Mouse (Mus musculus): ENCODE data around the gene Vmn1r122. TPM values are rescaled to one million over a fixed set of nuclear protein-coding genes. Genes with fewer than 3 reads are reported as not detected.
"Not testable (repeated sequence)": the region's sequence is repeated elsewhere in the genome, so short reads cannot be mapped to it uniquely, and the experiment has no call there.

The Vmn1r122 gene
- not detected in 2 replicates for polyA plus RNA-seq (2015; fragmentation: Nextera tagmentation; extraction: Ambion mirVana)

GRCm38 (mm10) chr7:21134028-21134427 is at the start of gene Vmn1r122:
Gene Vmn1r122, minus strand, starts transcription at chr7:21134128.
- 68% methylated on average over 3 of the region's 3 CpGs for WGBS
- H3K9ac ChIP-seq (replicated peaks); H3K36me3 ChIP-seq; H3K4me3 ChIP-seq (replicated peaks); H3K9me3 ChIP-seq; ATAC-seq; H3K27me3 ChIP-seq; H3K4me1 ChIP-seq (replicated peaks); H3K27ac ChIP-seq; H3K4me2 ChIP-seq (replicated peaks): not testable (repeated sequence)

- not testable (repeated sequence) for H3K36me3 ChIP-seq; H3K4me2 ChIP-seq (replicated peaks); H3K27me3 ChIP-seq; H3K9me3 ChIP-seq; H3K9ac ChIP-seq (replicated peaks); ATAC-seq; H3K27ac ChIP-seq; H3K4me3 ChIP-seq (replicated peaks); H3K4me1 ChIP-seq (replicated peaks)
- 0% methylated on average over 1 of the region's 3 CpGs for WGBS
Measured at GRCm38 (mm10) chr7:21161885-21162284, 28.0 kb upstream of the Vmn1r122 start, which contains the start of gene Vmn1r123. Gene Vmn1r123, plus strand, starts transcription at chr7:21162185.

- not testable (repeated sequence) for H3K4me1 ChIP-seq (replicated peaks); H3K9me3 ChIP-seq; H3K4me3 ChIP-seq (replicated peaks); H3K36me3 ChIP-seq; H3K4me2 ChIP-seq (replicated peaks); H3K27ac ChIP-seq; ATAC-seq; H3K27me3 ChIP-seq; H3K9ac ChIP-seq (replicated peaks)
- WGBS = 77% methylated on average over 4 of the region's 5 CpGs
Measured at GRCm38 (mm10) chr7:21098413-21098812, 35.5 kb downstream of the Vmn1r122 start, which contains the start of gene Vmn1r121. Gene Vmn1r121, minus strand, starts transcription at chr7:21098513.

Other genes starting within 250 kb of the Vmn1r122 start
- gene Vmn1r118, start 221.8 kb downstream of the Vmn1r122 start, polyA plus RNA-seq (2015; fragmentation: Nextera tagmentation; extraction: Ambion mirVana) = not detected in 2 replicates
- gene Vmn1r119, start 121.7 kb downstream of the Vmn1r122 start, polyA plus RNA-seq (2015; fragmentation: Nextera tagmentation; extraction: Ambion mirVana) = not detected in 2 replicates
- gene Vmn1r120, start 80.3 kb downstream of the Vmn1r122 start, polyA plus RNA-seq (2015; fragmentation: Nextera tagmentation; extraction: Ambion mirVana) = not detected in 2 replicates
- not detected in 2 replicates for gene Vmn1r121, start 35.6 kb downstream of the Vmn1r122 start, polyA plus RNA-seq (2015; fragmentation: Nextera tagmentation; extraction: Ambion mirVana)
- not detected in 2 replicates for gene Vmn1r123, start 28.1 kb upstream of the Vmn1r122 start, polyA plus RNA-seq (2015; fragmentation: Nextera tagmentation; extraction: Ambion mirVana)
- gene Gm5157, start 56.3 kb upstream of the Vmn1r122 start, polyA plus RNA-seq (2015; fragmentation: Nextera tagmentation; extraction: Ambion mirVana) = not detected in 2 replicates
- gene Vmn1r124, start 126.5 kb upstream of the Vmn1r122 start, polyA plus RNA-seq (2015; fragmentation: Nextera tagmentation; extraction: Ambion mirVana) = not detected in 2 replicates
- gene Vmn1r125, start 138.1 kb upstream of the Vmn1r122 start, polyA plus RNA-seq (2015; fragmentation: Nextera tagmentation; extraction: Ambion mirVana) = not detected in 2 replicates
- gene Vmn1r126, start 167.3 kb upstream of the Vmn1r122 start, polyA plus RNA-seq (2015; fragmentation: Nextera tagmentation; extraction: Ambion mirVana) = not detected in 2 replicates
- gene Vmn1r127, start 185.7 kb upstream of the Vmn1r122 start, polyA plus RNA-seq (2015; fragmentation: Nextera tagmentation; extraction: Ambion mirVana) = not detected in 2 replicates
- not detected in 2 replicates for gene Vmn1r128, start 215.2 kb upstream of the Vmn1r122 start, polyA plus RNA-seq (2015; fragmentation: Nextera tagmentation; extraction: Ambion mirVana)
- gene Vmn1r129, start 227.2 kb upstream of the Vmn1r122 start, polyA plus RNA-seq (2015; fragmentation: Nextera tagmentation; extraction: Ambion mirVana) = not detected in 2 replicates